Mouse (Mus musculus): ENCODE results near the gene Mien1.

The Mien1 gene

DNA sequence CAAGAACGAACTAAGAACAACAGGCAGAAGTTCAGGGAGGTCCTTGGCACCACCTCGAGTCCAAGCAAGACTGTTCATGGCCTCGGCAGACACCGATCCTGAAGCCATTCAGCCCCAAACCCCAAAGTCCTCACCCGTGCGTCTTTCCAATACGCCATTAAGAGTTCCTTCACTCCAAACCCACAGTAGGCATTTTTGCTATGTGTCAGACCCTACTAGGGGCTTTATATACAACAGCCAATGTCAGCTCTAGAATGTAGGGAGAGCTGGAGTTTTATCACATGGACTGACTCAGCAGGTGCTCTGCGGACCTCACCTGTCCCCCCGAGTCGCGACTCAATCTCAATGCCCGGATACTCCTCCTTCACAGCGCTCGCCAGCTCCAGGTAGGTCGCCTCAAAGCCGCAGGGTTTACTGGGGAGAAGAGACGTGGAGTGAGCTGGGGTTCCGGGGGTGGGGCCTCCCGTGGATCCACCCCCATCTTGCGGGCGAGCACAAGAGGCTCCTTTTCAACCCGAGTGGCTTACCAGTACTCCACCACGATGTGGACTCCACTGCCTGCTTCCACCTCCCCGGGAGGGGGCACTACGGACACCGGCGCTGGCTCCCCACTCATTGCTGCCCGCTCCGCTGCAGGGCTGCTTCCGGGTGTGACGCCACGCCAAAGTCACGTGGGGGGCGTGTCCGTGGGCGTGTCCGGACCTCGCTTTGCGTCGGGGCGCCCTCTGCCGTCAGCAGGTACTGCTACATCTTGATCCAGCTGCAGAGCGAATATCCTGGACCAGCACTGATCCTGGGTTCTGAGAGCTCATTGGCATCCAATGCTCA, at the start of gene Mien1:
Gene Mien1, minus strand, starts transcription at position 661 of the 828 bp plus-strand sequence.
- peak; percentile 93 to 99 for DNase-seq (ENCODE audit: low spot score in 2 of 2)

DNA sequence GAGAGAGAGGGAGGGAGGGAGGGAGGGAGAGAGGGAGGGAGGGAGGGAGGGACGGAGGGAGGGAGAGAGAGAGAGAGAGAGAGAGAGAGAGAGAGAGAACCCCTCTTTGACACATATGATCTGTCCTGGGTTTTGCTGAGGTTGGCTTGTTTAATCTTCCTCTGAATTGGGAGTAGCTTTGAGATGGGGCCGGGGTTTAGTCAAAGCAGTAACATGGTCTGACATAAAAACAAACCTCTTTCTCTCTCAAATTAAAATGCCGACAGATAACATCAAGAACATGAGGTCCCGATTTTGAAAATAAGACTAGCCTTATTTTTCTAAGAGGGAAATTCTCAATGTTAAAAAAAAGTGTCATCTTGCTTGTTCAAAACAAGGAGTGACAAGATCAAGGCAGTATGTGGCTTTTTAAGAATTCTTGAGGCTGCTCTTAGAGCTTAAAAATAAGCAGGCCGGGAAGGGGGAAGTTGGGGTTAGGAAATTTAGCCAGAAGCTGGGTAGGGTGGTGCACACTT, 48.8 kb upstream of the Mien1 start:
- no peak for DNase-seq (ENCODE audit: low spot score in 2 of 2)

DNA sequence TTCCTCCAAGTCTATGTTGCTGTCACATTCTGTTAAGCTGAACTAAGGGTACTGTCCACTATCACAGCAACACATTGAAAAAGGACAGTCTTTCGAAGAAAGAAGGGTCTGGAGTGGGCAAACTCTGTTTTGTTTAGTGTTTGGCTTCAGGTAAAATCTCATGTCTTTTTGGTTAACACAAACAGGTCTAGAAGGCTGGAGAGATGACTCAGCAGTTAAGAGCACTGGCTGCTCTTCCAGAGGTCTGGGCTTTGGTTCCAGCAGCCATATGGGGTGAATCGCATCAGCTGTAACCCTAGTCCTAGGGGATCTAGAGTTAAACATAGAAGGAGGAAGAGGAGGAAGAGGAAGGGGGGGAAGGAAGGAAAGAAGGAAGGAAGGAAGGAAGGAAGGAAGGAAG, 47.0 kb upstream of the Mien1 start:
- DNase-seq (ENCODE audit: low spot score in 2 of 2), result no peak

DNA sequence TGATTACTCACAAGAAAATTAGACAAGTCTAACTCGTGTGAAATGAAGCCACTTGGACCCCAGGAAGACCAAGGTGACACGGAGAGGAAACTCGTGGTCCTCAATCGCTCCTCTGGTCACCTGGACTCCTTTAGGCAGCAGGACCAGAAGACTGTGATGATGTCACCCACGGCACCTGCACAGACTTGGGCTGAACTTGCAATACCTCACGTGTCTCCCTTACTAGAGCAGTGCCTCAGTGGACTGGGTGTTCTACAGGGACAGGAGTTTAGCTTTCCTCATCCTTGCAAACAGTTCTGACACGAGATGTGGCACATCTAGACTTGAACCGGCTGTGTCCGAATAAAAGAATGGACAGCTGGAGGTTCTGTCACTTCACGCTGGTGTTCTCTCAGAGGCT, 43.3 kb upstream of the Mien1 start:
- DNase-seq (ENCODE audit: low spot score in 2 of 2), result no peak

DNA sequence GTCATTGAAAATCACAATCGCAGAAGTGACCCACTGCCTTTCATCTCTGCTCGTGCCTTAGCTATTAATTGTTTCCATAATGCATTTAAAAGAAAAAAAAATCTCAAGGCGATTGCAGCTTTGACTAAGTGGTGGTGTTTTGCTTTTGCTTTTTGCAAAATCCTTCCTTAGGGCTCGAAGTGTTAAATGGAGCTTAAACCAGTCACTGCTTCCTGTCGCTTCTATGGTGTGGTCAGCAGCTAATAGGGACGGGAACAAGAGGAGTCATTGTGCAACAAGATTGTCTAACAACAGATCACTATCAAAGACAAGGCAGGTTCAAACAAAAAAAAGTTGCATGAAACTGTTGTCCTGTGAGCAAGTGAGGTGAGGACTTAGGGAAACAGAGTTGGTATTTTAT, 42.4 kb upstream of the Mien1 start:
- no peak for DNase-seq (ENCODE audit: low spot score in 2 of 2)

DNA sequence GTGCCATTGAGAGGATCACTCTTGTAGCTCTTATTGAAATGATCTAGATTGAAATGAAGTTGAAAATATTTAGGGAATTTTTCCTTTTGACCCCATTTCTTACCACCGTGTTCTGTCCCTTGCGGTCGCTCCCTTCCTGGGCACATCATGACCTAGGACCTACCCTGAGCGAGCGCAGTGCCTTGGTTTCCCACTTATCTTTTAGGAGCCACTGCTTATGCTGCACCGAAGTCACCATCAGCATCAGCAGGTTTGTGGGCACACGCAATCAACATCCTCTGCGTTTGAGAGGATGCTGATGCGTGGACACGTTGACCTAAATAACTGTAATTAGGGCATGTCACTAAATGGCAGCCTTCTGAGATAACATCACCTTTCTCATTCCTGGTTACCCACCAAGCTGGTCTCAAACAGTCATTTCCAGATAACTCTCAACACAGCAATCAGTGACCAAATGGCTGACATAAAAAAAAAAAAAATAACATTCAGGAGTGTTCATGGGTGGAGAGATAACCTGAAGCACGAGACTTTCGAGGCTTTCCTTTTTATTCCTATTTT, 41.2 kb upstream of the Mien1 start:
- no peak for DNase-seq (ENCODE audit: low spot score in 2 of 2)

DNA sequence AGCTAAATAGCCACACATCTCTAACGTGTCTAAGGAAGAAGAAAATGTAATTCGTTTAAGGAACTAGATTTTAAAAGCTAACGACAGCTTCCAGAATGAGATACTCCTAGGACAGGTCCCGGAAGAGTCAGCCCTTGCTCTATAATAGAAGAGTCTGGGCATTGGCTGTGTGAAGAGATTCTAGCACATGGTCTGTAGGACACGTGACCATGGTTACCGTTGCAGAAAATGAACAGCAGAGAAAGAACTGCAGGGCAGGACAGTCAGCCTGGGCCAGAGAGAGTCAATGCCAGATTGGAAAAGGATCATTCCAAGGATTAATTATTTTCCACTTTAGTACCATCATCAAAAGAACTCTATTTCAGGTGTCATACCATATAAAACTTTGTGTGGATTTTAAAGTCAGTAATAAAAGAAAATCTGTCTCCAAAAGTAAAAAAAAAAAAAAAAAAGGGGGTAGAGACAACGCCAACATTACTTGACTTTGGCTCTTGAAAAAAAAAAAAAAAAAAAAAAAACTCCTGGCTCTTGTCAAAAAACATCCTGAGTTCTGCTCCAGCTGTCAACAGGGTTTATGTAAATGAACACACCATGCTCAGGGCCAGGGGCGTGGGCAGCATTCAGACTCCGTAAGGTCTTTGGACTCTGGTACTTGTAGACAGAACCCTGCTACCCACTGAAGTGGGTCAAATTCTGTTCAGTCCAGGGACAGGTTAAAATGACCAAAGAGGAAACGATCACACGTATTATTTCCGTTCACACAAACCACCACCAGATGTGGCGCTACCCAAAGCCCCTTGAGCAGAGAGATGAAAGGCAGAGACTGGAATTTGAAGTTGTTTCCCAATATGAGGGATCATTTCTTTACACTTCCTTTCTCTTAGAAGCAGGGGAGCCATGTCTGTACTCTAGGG, 40.5 kb upstream of the Mien1 start:
- DNase-seq (ENCODE audit: low spot score in 2 of 2), result no peak

DNA sequence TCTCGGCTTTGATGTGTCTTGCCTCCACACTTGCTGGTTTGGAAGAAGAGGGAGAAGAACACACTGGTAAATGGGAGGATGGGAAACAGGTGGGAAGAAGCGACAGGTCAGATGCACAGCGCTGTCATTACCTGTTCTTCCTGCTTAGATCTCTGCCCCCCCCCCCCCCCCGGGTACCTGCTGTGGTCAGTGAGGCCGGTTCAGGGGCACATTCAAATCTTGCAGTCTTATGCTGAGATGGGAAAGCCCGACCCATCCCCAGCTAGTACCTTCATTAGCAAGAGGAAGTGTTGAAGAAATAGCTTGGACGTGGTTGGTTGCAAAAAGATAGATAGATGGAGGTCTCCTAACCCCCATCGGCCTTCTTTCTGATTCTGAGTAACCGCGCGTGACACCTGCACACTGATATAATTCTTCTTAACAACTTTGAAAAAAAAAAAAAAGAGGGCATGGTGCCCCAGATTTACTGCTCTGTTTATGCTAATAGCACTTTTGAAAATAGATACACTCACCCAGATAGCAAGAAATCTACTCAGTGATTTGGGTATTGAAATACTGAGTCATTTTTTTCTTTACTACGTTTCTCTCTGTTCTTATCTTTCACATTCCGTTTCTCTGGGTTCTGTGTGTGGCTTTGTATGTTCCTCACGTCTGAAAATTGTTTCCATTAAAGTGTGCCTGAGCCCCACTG, 38.4 kb upstream of the Mien1 start:
- DNase-seq (ENCODE audit: low spot score in 2 of 2), result no peak

DNA sequence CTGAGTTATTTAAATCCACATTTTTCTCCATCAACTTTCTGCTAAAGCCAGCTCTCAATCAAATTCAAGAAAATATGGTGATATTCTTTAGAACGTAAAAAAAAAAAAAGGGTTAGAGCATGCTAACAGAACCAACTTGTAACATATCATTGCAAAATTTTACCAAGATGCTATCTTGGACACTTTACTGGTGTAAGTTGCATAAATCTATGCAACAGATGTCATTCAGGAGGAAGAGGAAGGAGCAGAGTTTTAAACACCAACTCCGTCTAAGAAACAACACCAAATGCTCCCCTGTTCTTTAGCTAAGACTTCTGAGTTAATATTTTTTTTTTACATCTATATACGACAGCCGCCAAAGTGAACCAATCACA, 37.6 kb upstream of the Mien1 start:
- DNase-seq (ENCODE audit: low spot score in 2 of 2), result no peak

DNA sequence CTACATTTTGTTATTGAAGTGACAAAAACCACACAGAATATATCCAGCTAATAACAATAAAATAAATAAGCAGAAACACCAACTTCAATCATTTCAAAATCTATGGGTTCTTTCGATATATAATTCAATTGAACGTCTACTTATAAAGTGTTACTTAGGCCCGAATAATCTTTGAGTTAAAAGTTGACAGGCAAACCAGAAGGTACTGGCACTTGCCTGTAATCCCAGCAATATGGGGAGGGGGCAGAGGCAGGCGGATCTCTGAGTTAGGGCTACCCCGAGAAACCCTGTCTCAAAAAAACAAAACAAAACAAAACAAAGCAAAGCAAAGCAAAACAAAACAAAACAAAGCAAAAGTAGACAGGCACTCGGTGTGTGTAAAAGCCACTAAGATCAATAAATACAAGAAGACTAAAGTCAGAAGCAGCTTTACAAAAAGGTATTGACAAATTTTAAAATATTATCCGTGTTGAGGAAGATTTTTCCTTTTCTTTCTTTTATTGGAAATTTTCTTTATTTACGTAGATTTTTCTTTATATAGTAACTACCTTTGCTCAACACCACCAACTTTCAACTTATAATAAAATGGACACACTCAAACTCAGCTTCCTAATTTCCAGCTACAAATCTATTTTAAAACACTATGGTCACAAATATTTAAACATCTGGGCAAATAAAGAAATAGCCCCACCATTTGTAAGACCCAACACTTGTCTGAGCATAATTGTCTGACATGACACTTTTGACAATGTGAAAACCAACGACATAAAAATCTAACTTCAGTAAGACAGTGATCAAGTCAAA, 37.0 kb upstream of the Mien1 start:
- DNase-seq (ENCODE audit: low spot score in 2 of 2), result no peak

DNA sequence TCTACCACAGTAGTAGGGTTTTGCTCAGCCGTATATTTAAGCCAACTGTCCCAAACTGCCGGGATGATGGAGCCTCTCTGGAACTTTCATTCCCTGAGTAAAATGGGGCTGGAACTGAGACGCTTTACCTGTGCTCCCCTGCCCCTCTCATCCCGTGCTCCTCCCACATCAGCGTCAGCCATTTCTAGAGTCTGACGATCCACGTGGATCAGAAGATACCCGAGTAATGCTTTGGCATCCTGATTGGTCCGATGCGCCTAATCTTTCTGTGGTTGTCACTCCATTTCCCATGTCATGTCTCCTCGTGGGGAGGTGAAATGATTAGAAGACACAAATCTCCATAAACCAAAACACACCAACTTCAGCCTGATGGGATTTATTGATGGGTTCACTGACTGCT, 36.2 kb upstream of the Mien1 start:
- no peak for DNase-seq (ENCODE audit: low spot score in 2 of 2)

DNA sequence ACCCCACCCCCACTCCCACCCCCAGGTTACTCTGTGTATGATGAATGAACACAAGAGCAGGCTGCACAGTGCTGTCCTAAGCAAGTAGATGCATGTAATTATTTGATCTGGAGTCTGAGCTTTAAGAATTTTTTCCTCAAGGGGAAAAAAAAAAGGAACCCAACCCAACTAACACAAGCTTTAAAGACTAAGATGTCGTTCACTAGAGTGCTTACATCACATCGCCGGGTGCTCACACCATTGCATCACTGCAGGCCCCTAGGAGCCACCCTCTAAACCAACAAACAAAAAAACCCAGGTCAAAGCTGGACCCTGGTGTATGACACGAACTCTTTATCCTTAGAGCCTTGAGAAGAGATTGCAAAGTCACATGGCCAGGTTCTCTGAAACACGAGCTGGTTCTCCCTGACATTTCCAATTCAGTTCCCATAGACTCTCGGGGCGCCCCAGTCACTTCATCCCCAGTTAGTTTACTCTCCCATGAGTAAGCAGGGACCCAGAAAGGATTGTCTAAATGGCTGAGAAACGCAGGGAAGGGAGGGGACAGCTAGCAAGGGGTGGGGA, 35.2 kb upstream of the Mien1 start:
- DNase-seq (ENCODE audit: low spot score in 2 of 2), result no peak

DNA sequence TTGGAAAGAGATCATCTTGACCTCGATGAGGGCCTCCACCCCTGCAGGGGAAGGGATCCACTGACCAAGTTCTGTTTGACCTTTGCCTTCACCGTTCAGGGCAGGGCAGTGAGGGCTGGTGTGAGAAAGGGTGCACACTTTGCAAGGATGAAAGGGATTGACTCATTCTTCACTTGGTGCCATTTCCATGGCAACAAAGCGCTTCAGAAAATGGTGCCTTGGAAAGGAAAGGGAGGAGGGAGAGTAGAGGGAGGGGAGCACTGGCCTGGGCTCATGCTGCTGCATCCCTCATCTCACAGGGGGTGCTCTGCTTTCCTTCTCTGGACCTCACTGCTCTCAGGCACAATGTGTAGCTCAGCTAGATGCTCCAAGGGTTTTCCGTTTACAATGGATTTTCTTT, 33.9 kb upstream of the Mien1 start:
- DNase-seq (ENCODE audit: low spot score in 2 of 2), result no peak

DNA sequence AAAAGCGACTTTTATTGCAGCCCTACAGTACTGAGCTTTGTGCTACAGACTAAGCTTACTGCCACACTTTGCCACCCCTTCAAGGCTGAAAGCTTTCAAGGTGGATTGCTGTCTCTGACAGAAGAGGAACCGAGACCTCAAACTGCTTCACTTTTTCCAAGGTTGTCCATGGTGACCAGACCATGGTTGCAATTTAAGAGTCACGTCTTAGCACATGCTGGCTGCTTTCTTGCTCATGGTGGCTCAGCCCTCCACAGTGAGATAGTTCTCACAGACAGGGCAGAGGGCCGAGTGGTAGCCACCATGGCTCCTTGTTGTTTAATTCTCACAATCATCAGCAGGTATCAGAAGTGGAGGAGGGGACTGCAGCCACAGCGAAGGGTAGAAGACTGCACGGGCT, 32.0 kb upstream of the Mien1 start:
- no peak for DNase-seq (ENCODE audit: low spot score in 2 of 2)

DNA sequence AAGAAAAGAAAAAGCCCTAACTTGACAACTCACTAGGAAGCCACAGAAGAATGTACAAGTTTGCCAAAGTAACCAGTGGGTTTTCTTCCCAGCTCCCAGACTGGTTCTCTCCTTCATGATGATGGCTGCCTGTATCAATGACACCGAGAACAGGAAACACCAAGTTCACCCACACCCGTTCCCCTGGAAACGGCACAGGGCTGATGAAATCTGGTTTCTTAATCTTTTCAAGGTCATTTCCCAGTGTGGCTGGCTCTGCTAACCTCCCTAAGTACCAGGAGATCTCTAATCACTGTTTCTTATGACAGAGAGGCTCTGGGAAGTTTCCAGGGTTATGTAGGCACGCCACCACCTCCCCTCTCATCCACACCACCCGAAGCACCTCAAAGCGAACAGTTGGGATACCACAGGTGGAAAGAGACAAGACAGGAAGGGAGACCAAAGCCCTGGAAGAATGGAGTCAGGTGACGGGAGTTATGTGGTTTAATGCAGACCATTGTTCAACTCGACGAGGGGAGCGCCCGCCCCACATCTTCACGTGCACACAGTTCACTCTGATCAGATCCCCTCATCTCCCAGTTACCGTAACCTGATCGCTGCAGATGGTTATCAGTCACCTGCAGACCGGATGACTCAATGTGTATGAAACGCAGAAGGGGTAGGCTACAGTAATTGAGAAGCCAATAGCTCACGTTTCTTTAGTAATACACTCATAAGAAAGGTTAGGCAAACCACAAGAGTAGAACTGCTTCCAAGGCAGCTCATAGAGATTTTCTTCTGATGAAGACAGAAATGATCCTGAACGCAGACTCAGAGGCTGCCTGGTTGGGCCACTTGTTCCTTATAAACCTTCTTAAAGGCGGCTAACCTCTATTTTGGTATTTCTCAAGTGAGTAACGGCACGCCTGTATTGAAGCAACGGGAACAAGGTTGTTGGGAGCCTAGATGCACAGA, 31.2 kb upstream of the Mien1 start:
- DNase-seq (ENCODE audit: low spot score in 2 of 2), result peak in 1 of 2 experiments; percentile 53

DNA sequence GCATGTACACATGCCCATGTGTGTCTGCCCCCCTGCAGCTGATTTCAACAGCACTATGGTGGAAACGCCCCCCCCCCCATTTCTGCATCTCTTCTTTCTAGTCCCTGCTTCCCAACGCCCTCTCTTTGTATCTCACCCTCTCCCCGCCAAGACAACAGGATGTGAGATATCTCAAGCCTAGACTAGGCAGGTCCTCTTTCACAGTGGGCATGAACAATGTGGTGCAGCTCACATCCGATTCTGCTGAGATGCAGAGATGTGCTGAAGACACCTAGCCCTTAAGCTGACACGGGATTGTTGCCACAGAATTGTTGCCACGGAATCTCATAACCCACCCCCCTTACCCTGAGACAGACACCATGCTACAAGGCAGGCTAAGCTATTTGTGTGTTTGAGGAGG, 25.7 kb upstream of the Mien1 start:
- no peak for DNase-seq (ENCODE audit: low spot score in 2 of 2)

DNA sequence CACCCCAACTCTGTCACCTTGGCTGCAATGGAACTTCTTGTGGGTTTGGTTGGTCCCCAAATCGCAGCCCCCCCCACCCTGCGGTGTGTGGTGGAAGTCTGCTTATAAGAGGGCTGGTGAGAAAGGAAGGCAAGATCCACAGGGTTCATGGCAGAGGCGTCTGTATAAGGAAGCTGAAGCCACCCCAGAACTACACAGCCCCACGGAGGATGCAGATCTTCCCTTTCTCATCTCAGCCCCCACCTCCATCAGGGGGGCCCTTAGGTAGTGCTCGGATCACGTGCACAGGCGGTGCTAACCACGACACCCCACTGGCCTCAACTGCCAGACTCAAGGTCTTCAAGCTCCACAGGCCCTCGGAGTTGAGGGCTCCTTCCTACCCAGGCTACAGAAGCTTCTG, 25.1 kb upstream of the Mien1 start:
- no peak for DNase-seq (ENCODE audit: low spot score in 2 of 2)

DNA sequence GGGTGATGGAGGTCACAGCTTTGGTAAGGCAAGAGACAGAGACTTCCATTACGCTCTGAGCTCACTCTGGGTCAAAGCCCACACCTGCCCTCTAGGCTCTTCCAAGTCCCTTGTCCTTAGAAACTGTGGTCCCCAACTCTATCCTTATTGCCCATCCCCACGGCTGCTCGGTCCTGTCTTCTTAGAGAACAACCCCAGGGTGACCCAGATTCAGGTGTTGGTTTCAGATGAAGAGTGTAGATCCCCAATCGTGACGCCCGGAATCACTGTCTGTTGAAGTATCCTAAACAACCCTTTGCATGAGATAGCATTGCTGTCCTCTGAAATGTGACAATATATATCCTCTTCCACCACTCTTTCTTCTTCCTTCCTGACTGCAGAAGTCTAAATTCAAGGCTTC, 23.5 kb upstream of the Mien1 start:
- no peak for DNase-seq (ENCODE audit: low spot score in 2 of 2)

DNA sequence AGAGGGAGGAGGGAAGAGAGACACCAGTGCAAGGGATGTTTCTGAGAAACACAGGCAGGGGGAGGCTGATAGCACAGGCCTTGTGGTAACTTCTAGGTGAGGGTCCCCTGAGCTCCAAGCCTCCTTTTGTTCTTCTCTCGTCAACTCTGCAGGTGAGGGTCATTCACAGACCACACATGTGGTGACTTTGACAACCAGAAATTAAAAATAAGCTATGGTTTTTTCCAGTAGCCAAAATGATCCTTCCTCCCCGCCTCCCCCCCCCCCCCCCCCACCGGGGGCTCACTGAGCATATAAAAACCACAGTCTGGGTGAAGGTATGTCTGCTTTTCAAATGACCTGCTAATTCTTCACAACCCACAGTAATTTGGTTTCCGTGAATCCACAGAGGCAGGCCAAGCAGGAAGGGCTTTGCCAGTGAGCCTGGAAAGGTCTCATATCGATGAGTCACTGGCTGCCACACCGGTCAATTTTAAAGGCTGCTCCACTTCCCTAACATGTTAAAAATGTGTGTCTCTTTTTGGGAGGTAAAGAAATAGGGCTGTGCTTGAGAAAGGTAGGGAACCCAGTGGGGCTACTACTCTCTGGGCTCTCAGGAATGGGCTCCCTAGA, 22.4 kb upstream of the Mien1 start:
- no peak for DNase-seq (ENCODE audit: low spot score in 2 of 2)

Measured in urinary bladder, adult 18-20 months (tissue).